Mouse (Mus musculus): ENCODE results near the gene Spsb4. TPM values are rescaled to one million over a fixed set of nuclear protein-coding genes. Genes with fewer than 3 reads are reported as not detected.

Spsb4 gene
- total and polyA plus RNA-seq, 2 experiments from 2014 or later, result 31.8 to 36.4 TPM

DNA sequence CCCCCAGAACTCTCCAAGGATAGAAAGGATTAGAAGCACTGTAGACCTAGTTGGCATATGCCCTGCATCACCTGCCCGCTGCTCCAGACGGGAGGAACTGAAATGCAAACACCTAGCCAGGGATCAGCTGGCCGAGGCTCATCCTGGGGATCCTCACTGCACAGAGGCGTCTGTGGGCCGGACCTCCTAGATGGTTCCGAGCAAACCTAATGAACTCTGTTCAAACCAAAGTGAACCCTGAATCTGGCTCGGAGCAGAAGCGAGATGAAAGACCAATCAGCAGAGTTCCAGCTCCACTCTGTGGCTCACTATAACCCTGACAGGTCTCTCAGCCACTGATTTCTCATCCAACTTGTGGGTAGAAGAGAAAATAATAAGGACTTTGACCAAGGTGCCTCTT, 34.6 kb downstream of the Spsb4 start:
- H3K9me3 ChIP-seq (replicated peaks; ENCODE audit: control insufficient read depth, low read length), result no peaks in the 10 kb centered on the region
- H3K36me3 ChIP-seq (replicated peaks; ENCODE audit: control insufficient read depth, insufficient read depth, low read length), result no peaks in the 10 kb centered on the region
- TF ChIP-seq CTCF (IDR thresholded peaks at IDR 0.05; ENCODE audit: low read depth) (no peak), EP300 (IDR thresholded peaks at IDR 0.05; ENCODE audit: low read depth) (no peak)
- ATAC-seq (ENCODE audit: insufficient read depth, low read depth) (no peak), DNase-seq (ENCODE audit: low spot score) (no peak)
- 0 out of 2 replicates have a peak overlapping the region, but pooled peaks have one; percentile 0 for H3K27ac ChIP-seq (ENCODE audit: low read depth)
- H3K4me1 ChIP-seq (ENCODE audit: control insufficient read depth, insufficient read depth), result peaks cover 52% of the 10 kb centered on the region
- no peaks in the 10 kb centered on the region for H3K27me3 ChIP-seq (ENCODE audit: control insufficient read depth, insufficient read depth, low read length)
- H3K4me3 ChIP-seq (ENCODE audit: low read depth, low read length), result no peak overlapping the region
- no peak overlapping the region for H3K4me2 ChIP-seq (ENCODE audit: low read depth, low read length)
- H3K9ac ChIP-seq (replicated peaks; ENCODE audit: low read depth, low read length), result no peak overlapping the region
- WGBS, result 85% methylated on average over 8 of the region's 8 CpGs

DNA sequence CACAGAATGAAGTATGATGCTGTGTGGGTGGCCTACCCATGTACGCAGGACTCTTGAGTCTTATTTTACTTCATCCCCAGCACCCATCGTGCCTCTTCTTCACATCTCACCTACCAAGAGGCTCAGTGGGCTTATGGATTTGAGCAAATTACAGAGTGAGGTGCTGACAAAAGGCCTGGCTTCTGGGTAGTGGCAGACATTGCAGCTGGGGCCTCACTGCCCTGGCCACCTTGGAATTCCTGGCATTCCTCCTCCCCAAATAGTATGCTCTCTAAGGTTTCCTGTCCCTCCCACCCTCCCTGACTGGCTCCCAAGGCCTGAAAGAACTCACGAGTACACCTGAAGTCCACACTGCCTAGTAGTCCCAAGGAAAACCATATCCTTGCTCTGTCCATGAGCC, 35.7 kb downstream of the Spsb4 start:
- 0 out of 2 replicates have a peak overlapping the region, but pooled peaks have one; percentile 27 for H3K27ac ChIP-seq (ENCODE audit: low read depth)
- DNase-seq (ENCODE audit: low spot score), result no peak
- ATAC-seq (ENCODE audit: insufficient read depth, low read depth), result no peak
- H3K4me2 ChIP-seq (ENCODE audit: low read depth, low read length), result no peak overlapping the region
- H3K4me3 ChIP-seq (ENCODE audit: low read depth, low read length), result no peak overlapping the region
- H3K27me3 ChIP-seq (ENCODE audit: control insufficient read depth, insufficient read depth, low read length), result no peaks in the 10 kb centered on the region
- no peaks in the 10 kb centered on the region for H3K9me3 ChIP-seq (replicated peaks; ENCODE audit: control insufficient read depth, low read length)
- no peaks in the 10 kb centered on the region for H3K36me3 ChIP-seq (replicated peaks; ENCODE audit: control insufficient read depth, insufficient read depth, low read length)
- TF ChIP-seq CTCF (IDR thresholded peaks at IDR 0.05; ENCODE audit: low read depth), result no peak
- H3K4me1 ChIP-seq (ENCODE audit: control insufficient read depth, insufficient read depth), result peaks cover 57% of the 10 kb centered on the region
- H3K9ac ChIP-seq (replicated peaks; ENCODE audit: low read depth, low read length), result no peak overlapping the region
- WGBS, result 35% methylated on average over 3 of the region's 3 CpGs

- TF ChIP-seq CTCF (IDR thresholded peaks at IDR 0.05; ENCODE audit: low read depth), result no peak
- TF ChIP-seq EP300 (IDR thresholded peaks at IDR 0.05; ENCODE audit: low read depth), result no peak
- Histone ChIP-seq H3K9me3 (replicated peaks; ENCODE audit: control insufficient read depth, low read length) (no peaks in the 10 kb centered on the region), H3K36me3 (replicated peaks; ENCODE audit: control insufficient read depth, insufficient read depth, low read length) (no peaks in the 10 kb centered on the region), H3K27ac (ENCODE audit: low read depth) (0 out of 2 replicates have a peak overlapping the region, but pooled peaks have one; percentile 27), H3K27me3 (ENCODE audit: control insufficient read depth, insufficient read depth, low read length) (no peaks in the 10 kb centered on the region), H3K9ac (replicated peaks; ENCODE audit: low read depth, low read length) (no peak overlapping the region), H3K4me1 (ENCODE audit: control insufficient read depth, insufficient read depth) (peaks cover 62% of the 10 kb centered on the region), H3K4me3 (ENCODE audit: low read depth, low read length) (no peak overlapping the region), H3K4me2 (ENCODE audit: low read depth, low read length) (no peak overlapping the region)
- DNase-seq (ENCODE audit: low spot score), result no peak
- WGBS, result 44% methylated on average over 3 of the region's 3 CpGs
- ATAC-seq (ENCODE audit: insufficient read depth, low read depth), result no peak
These were observed 36.3 kb downstream of the Spsb4 start for GRCm38 (mm10) chr9:96982351-96982750.

DNA sequence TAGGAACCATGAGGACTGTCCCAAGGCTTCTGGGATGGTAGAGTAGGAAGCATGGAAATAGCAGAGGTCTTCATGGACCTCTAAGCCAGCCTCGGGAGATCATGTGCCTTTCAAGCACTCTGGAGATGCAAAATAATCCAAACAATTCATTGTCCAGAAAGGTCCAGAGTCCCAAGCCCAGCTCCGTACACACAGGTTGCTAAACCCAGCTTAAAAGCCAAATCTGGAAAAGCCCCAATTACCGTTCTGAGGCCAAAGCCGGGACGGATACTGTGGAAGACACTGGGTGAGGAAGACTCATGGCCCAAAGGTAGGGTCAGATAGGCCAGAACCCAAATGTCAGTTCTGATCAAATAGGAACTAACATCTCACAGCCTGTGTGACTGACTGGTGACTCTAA, 36.8 kb downstream of the Spsb4 start:
- ATAC-seq (ENCODE audit: insufficient read depth, low read depth), result no peak
- Histone ChIP-seq H3K36me3 (replicated peaks; ENCODE audit: control insufficient read depth, insufficient read depth, low read length) (no peaks in the 10 kb centered on the region), H3K4me2 (ENCODE audit: low read depth, low read length) (no peak overlapping the region), H3K27me3 (ENCODE audit: control insufficient read depth, insufficient read depth, low read length) (no peaks in the 10 kb centered on the region), H3K9ac (replicated peaks; ENCODE audit: low read depth, low read length) (no peak overlapping the region), H3K4me3 (ENCODE audit: low read depth, low read length) (no peak overlapping the region), H3K4me1 (ENCODE audit: control insufficient read depth, insufficient read depth) (peaks cover 60% of the 10 kb centered on the region), H3K27ac (ENCODE audit: low read depth) (no peak overlapping the region), H3K9me3 (replicated peaks; ENCODE audit: control insufficient read depth, low read length) (no peaks in the 10 kb centered on the region)
- TF ChIP-seq CTCF (IDR thresholded peaks at IDR 0.05; ENCODE audit: low read depth) (no peak), EP300 (IDR thresholded peaks at IDR 0.05; ENCODE audit: low read depth) (no peak)
- 84% methylated on average over 5 of the region's 5 CpGs for WGBS
- DNase-seq (ENCODE audit: low spot score), result no peak

GRCm38 (mm10) chr9:96981121-96981520, 37.5 kb downstream of the Spsb4 start:
- 53% methylated on average over 9 of the region's 9 CpGs for WGBS
- Histone ChIP-seq H3K27me3 (ENCODE audit: control insufficient read depth, insufficient read depth, low read length) (no peaks in the 10 kb centered on the region), H3K36me3 (replicated peaks; ENCODE audit: control insufficient read depth, insufficient read depth, low read length) (no peaks in the 10 kb centered on the region), H3K9ac (replicated peaks; ENCODE audit: low read depth, low read length) (no peak overlapping the region), H3K4me2 (ENCODE audit: low read depth, low read length) (no peak overlapping the region), H3K4me3 (ENCODE audit: low read depth, low read length) (no peak overlapping the region), H3K9me3 (replicated peaks; ENCODE audit: control insufficient read depth, low read length) (no peaks in the 10 kb centered on the region), H3K27ac (ENCODE audit: low read depth) (no peak overlapping the region), H3K4me1 (ENCODE audit: control insufficient read depth, insufficient read depth) (peaks cover 57% of the 10 kb centered on the region)
- TF ChIP-seq EP300 (IDR thresholded peaks at IDR 0.05; ENCODE audit: low read depth), result no peak
- TF ChIP-seq CTCF (IDR thresholded peaks at IDR 0.05; ENCODE audit: low read depth), result no peak
- DNase-seq (ENCODE audit: low spot score) (no peak), ATAC-seq (ENCODE audit: insufficient read depth, low read depth) (no peak)

Data from heart, postnatal 0 days (tissue).